Mouse (Mus musculus) CH12.LX (cell line): ENCODE data around the gene BC030499. TPM values are rescaled to one million over a fixed set of nuclear protein-coding genes. Genes with fewer than 3 reads are reported as not detected.

Experiments used
- DNase-seq: peaks from one replicate; pipeline ENCODE4 v3.0.0-alpha.2; 2013; ENCODE audit errors: extremely low read depth
- H3K27ac ChIP-seq: 2 replicates; pipeline ENCODE4 v1.5.1; 2012; ENCODE audit warnings: low read depth, mild to moderate bottlenecking, control low read depth, moderate library complexity; ENCODE audit not compliant: insufficient read depth
- H3K27me3 ChIP-seq: replicated peaks from 2 replicates; pipeline ENCODE3; 2012; ENCODE audit warnings: inconsistent platforms
- H3K36me3 ChIP-seq, 2 experiments: replicated peaks in 1 of 2; 2 replicates each; pipeline versions ENCODE3 to v1.6.1; 2012; ENCODE audit warnings: inconsistent platforms in 1 of 2, low read length in 1 of 2, mild to moderate bottlenecking in 1 of 2, mixed read lengths in 1 of 2, moderate library complexity in 1 of 2; ENCODE audit not compliant: control insufficient read depth in 1 of 2, insufficient read depth in 1 of 2
- H3K4me1 ChIP-seq, 2 experiments: 2 replicates each; pipeline ENCODE4 v1.6.1; 2012; ENCODE audit warnings: inconsistent platforms in 1 of 2, moderate library complexity in 1 of 2; ENCODE audit not compliant: insufficient read depth in 2 of 2, control insufficient read depth in 1 of 2
- H3K4me2 ChIP-seq: 2 replicates; pipeline ENCODE4 v1.6.1; 2012; ENCODE audit warnings: low read depth, mild to moderate bottlenecking, control low read depth; ENCODE audit not compliant: poor library complexity, insufficient read depth, severe bottlenecking
- H3K4me3 ChIP-seq, 3 experiments: fragments of 150-350 bp in 1 of 3; sonication (generic) in 1 of 3; replicated peaks in 1 of 3; 2 replicates each; pipeline versions ENCODE3 to v1.5.1; 2011 to 2012; ENCODE audit warnings: low read depth in 2 of 3, low read length in 2 of 3, mild to moderate bottlenecking in 2 of 3, moderate library complexity in 2 of 3, control low read depth in 1 of 3, improper control_type of control experiment in 1 of 3, inconsistent platforms in 1 of 3, mixed read lengths in 1 of 3; ENCODE audit not compliant: poor library complexity in 1 of 3
- H3K79me2 ChIP-seq: replicated peaks from 2 replicates; pipeline ENCODE4 v1.6.1; 2012; ENCODE audit warnings: mild to moderate bottlenecking, moderate library complexity; ENCODE audit not compliant: control insufficient read depth, poor library complexity, insufficient read depth, severe bottlenecking; ENCODE audit errors: extremely low read depth
- H3K9ac ChIP-seq: 2 replicates; pipeline ENCODE4 v1.6.1; 2012; ENCODE audit warnings: low read depth, mild to moderate bottlenecking, control low read depth, moderate library complexity; ENCODE audit not compliant: insufficient read depth
- H3K9me3 ChIP-seq: replicated peaks from 2 replicates; pipeline ENCODE3; 2012; ENCODE audit warnings: low read length, inconsistent platforms, mixed read lengths
- BHLHE40 ChIP-seq: IDR thresholded peaks from 2 replicates; pipeline ENCODE4 v1.6.1; 2011; ENCODE audit warnings: mild to moderate bottlenecking, low read depth, low read length, improper control_type of control experiment
- E2F4 ChIP-seq: IDR thresholded peaks from 2 replicates; pipeline ENCODE4 v1.6.1; 2011; ENCODE audit warnings: low read depth, low read length, improper control_type of control experiment; ENCODE audit not compliant: insufficient replicate concordance
- ELF1 ChIP-seq: IDR thresholded peaks from 2 replicates; pipeline ENCODE4 v1.6.1; 2014; ENCODE audit warnings: low read depth, mild to moderate bottlenecking, inconsistent platforms, low read length, improper control_type of control experiment
- EP300 ChIP-seq: IDR thresholded peaks from 2 replicates; pipeline ENCODE4 v1.6.1; 2011; ENCODE audit warnings: low read length, improper control_type of control experiment
- ETS1 ChIP-seq: conservative IDR thresholded peaks from 2 replicates; pipeline ENCODE4 v1.6.1; 2012; ENCODE audit warnings: low read depth, mild to moderate bottlenecking, inconsistent platforms, low read length, improper control_type of control experiment, moderate library complexity
- GABPA ChIP-seq: IDR thresholded peaks from 2 replicates; pipeline ENCODE4 v1.6.1; 2012; ENCODE audit warnings: low read depth, low read length, improper control_type of control experiment, inconsistent platforms; ENCODE audit not compliant: insufficient replicate concordance
- IRF4 ChIP-seq: IDR thresholded peaks from 2 replicates; pipeline ENCODE4 v1.6.1; 2014; ENCODE audit warnings: low read depth, mild to moderate bottlenecking, inconsistent platforms, low read length, improper control_type of control experiment
- JUN ChIP-seq: IDR thresholded peaks from 2 replicates; pipeline ENCODE4 v1.6.1; 2011; ENCODE audit warnings: low read depth, mild to moderate bottlenecking, low read length, improper control_type of control experiment, moderate library complexity; ENCODE audit not compliant: insufficient read depth
- KAT2A ChIP-seq: IDR thresholded peaks from 2 replicates; pipeline ENCODE4 v1.6.1; 2012; ENCODE audit warnings: low read length, improper control_type of control experiment, inconsistent platforms; ENCODE audit not compliant: insufficient replicate concordance
- MAFK ChIP-seq: IDR thresholded peaks from 2 replicates; pipeline ENCODE4 v1.6.1; 2011; ENCODE audit warnings: low read length, improper control_type of control experiment; ENCODE audit not compliant: insufficient replicate concordance
- MAX ChIP-seq: IDR thresholded peaks from 2 replicates; pipeline ENCODE4 v1.6.1; 2011; ENCODE audit warnings: low read length, improper control_type of control experiment
- MXI1 ChIP-seq: IDR thresholded peaks from 2 replicates; pipeline ENCODE4 v1.6.1; 2011; ENCODE audit warnings: mild to moderate bottlenecking, low read depth, low read length, improper control_type of control experiment
- NRF1 ChIP-seq: IDR thresholded peaks from 2 replicates; pipeline ENCODE4 v1.6.1; 2014; ENCODE audit warnings: low read depth, mild to moderate bottlenecking, inconsistent platforms, low read length, improper control_type of control experiment, moderate library complexity
- PAX5 ChIP-seq: IDR thresholded peaks from 2 replicates; pipeline ENCODE4 v1.6.1; 2012; ENCODE audit warnings: low read length, inconsistent platforms, mixed read lengths
- POLR2AphosphoS2 ChIP-seq: IDR thresholded peaks from 2 replicates; pipeline ENCODE4 v1.6.1; 2011; ENCODE audit warnings: low read depth, low read length, improper control_type of control experiment
- RAD21 ChIP-seq: IDR thresholded peaks from 2 replicates; pipeline ENCODE4 v1.6.1; 2011; ENCODE audit warnings: low read depth, mild to moderate bottlenecking, low read length, improper control_type of control experiment, moderate library complexity
- RCOR1 ChIP-seq: conservative IDR thresholded peaks from 2 replicates; pipeline ENCODE4 v1.6.1; 2012; ENCODE audit warnings: low read depth, mild to moderate bottlenecking, inconsistent platforms, low read length, improper control_type of control experiment
- SIN3A ChIP-seq: IDR thresholded peaks from 2 replicates; pipeline ENCODE4 v1.6.1; 2012; ENCODE audit warnings: low read length, improper control_type of control experiment, inconsistent platforms
- TBP ChIP-seq: conservative IDR thresholded peaks from 2 replicates; pipeline ENCODE4 v1.6.1; 2011; ENCODE audit warnings: low read depth, low read length, improper control_type of control experiment
- UBTF ChIP-seq: IDR thresholded peaks from 2 replicates; pipeline ENCODE4 v1.6.1; 2012; ENCODE audit warnings: low read depth, mild to moderate bottlenecking, inconsistent platforms, low read length, improper control_type of control experiment, moderate library complexity
- USF1 ChIP-seq: IDR thresholded peaks from 2 replicates; pipeline ENCODE4 v1.6.1; 2014; ENCODE audit warnings: low read depth, mild to moderate bottlenecking, inconsistent platforms, low read length, improper control_type of control experiment
- USF2 ChIP-seq: conservative IDR thresholded peaks from 2 replicates; pipeline ENCODE4 v1.6.1; 2011; ENCODE audit warnings: low read depth, low read length, improper control_type of control experiment
- ZKSCAN1 ChIP-seq: IDR thresholded peaks from 2 replicates; pipeline ENCODE4 v1.6.1; 2012; ENCODE audit warnings: low read depth, inconsistent platforms, low read length, improper control_type of control experiment, borderline replicate concordance
- ZNF384 ChIP-seq: IDR thresholded peaks from 2 replicates; pipeline ENCODE4 v1.6.1; 2012; ENCODE audit warnings: low read depth, low read length, improper control_type of control experiment, inconsistent platforms
- dilution Hi-C: fragments of 300-500 bp; cut with MboI; formaldehyde crosslinking; loops from 2 replicates; pipeline ENCODE4 v1.14.3; 2020; ENCODE audit warnings: low sequenced_read_pairs; ENCODE audit not compliant: extremely low pct_unique_long_range_greater_than_20kb, extremely low pct_ligation_motif_present
- in situ Hi-C: fragments of 300-500 bp; cut with MboI; formaldehyde crosslinking; loops from 3 replicates; pipeline ENCODE4 v1.14.3; 2019; ENCODE audit warnings: low sequenced_read_pairs, low pct_ligation_motif_present, low pct_unique_long_range_greater_than_20kb, mixed read lengths
- polyA plus RNA-seq: library from polyadenylated mRNA; unstranded; fragments of >175 nt; gene quantifications from 2 replicates; pipeline ENCODE4 v1.2.1, GENCODE M21; 2012; ENCODE audit warnings: low read depth; ENCODE audit not compliant: insufficient read length
- total RNA-seq, 2 experiments: library from RNA; depleted of rRNA; stranded (reverse); fragments of 300-350 nt in 1 of 2; fragments of >200 nt in 1 of 2; gene quantifications; 2 replicates each; pipeline ENCODE4 v1.2.3; 2012 to 2014

The BC030499 gene
- total and polyA plus RNA-seq, 3 experiments = 0.81 to 1.3 (median 1.1) TPM

- dilution Hi-C loops = no loop called here
- H3K79me2 ChIP-seq = peaks cover 6% of the 10 kb centered on the region; the same call in 1 of the 2 replicates
- no peak overlapping the region for H3K4me2 ChIP-seq
- H3K4me1 ChIP-seq = peaks cover 0 to 12% of the 10 kb centered on the region in 2 experiments; a peak in 2 of 4 replicates
- no peak overlapping the region for H3K4me3 ChIP-seq
- in situ Hi-C loops = no loop called here
- H3K36me3 ChIP-seq = peaks cover 41 to 71% of the 10 kb centered on the region in 2 experiments
- H3K9me3 ChIP-seq = peaks cover 4% of the 10 kb centered on the region
- H3K27me3 ChIP-seq = no peaks in the 10 kb centered on the region
- no peak for TF ChIP-seq ETS1
- no peak for TF ChIP-seq BHLHE40
- TF ChIP-seq IRF4 = no peak
- TF ChIP-seq ZNF384 = no peak
- no peak for TF ChIP-seq UBTF
- no peak for TF ChIP-seq ELF1
- no peak for TF ChIP-seq POLR2AphosphoS2
- no peak for TF ChIP-seq MAFK
- no peak for TF ChIP-seq USF1
- no peak for TF ChIP-seq ZKSCAN1
- no peak for TF ChIP-seq PAX5
- no peak for TF ChIP-seq SIN3A
- no peak for TF ChIP-seq E2F4
- TF ChIP-seq TBP = no peak
- TF ChIP-seq MXI1 = no peak
- no peak for TF ChIP-seq RCOR1
- no peak for TF ChIP-seq EP300
- DNase-seq = no peak
- H3K27ac ChIP-seq = no peak overlapping the region
- no peak overlapping the region for H3K9ac ChIP-seq
Observed at GRCm38 (mm10) chr11:78333992-78334391, 43.4 kb downstream of the BC030499 start.

GRCm38 (mm10) chr11:78337040-78337439 is 46.4 kb downstream of the BC030499 start:
- H3K36me3 ChIP-seq = peaks cover 64 to 90% of the 10 kb centered on the region in 2 experiments
- no peaks in the 10 kb centered on the region for H3K27me3 ChIP-seq
- no peak overlapping the region for H3K4me2 ChIP-seq
- no peak overlapping the region for H3K9ac ChIP-seq
- in situ Hi-C loops = no loop called here
- dilution Hi-C loops = no loop called here
- TF ChIP-seq RAD21 (no peak), GABPA (no peak), SIN3A (no peak), KAT2A (no peak), NRF1 (no peak), ETS1 (no peak), E2F4 (no peak), UBTF (no peak), USF2 (no peak), USF1 (no peak), MAX (no peak), JUN (no peak), RCOR1 (no peak), ZKSCAN1 (no peak)
- H3K4me1 ChIP-seq = no peaks in the 10 kb centered on the region
- no peak overlapping the region for H3K27ac ChIP-seq
- no peak overlapping the region for H3K4me3 ChIP-seq
- no peaks in the 10 kb centered on the region for H3K79me2 ChIP-seq
- DNase-seq = no peak
- H3K9me3 ChIP-seq = peaks cover 4% of the 10 kb centered on the region
